Mouse (Mus musculus): ENCODE measurements around the gene Pcgf2. TPM values are rescaled to one million over a fixed set of nuclear protein-coding genes. Genes with fewer than 3 reads are reported as not detected.
A peak's percentile ranks its signal among the peaks of the same experiment; 100 is the strongest.

The Pcgf2 gene
- polyA plus RNA-seq, 1 experiment from 2014 or later, result 18.0 TPM

DNA sequence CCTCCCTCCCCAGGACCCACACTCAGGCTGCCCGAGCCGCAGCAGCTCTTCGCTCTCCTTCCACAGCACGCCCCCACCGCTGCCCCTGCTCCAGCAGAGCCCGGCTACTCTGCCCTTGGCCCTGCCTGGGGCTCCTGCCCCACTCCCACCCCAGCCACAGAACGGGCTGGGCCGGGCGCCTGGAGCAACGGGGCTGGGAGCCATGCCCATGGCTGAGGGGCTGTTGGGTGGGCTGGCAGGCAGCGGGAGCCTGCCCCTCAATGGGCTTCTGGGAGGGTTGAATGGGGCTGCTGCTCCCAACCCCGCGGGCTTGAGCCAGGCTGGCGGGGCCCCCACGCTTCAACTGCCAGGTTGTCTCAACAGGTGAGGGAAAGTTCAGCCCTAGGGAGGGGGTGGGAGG is 22.0 kb downstream of the Pcgf2 start:
- H3K4me1 ChIP-seq (ENCODE audit: control insufficient read depth, insufficient read depth, low read length), result no peaks in the 10 kb centered on the region
- H3K9me3 ChIP-seq (replicated peaks; ENCODE audit: control insufficient read depth, low read length), result no peaks in the 10 kb centered on the region
- H3K27ac ChIP-seq (replicated peaks; ENCODE audit: low read depth, low read length), result no peak overlapping the region
- DNase-seq (ENCODE audit: low spot score), result no peak
- H3K36me3 ChIP-seq (replicated peaks; ENCODE audit: control insufficient read depth, insufficient read depth, low read depth, low read length), result peaks cover 17% of the 10 kb centered on the region
- no peak overlapping the region for H3K9ac ChIP-seq (replicated peaks; ENCODE audit: low read length)
- H3K4me2 ChIP-seq (ENCODE audit: low read depth, low read length), result no peak overlapping the region
- no peak for ATAC-seq (replicated peaks; ENCODE audit: insufficient number of reproducible peaks, low FRiP score, low TSS enrichment, low read depth)
- H3K27me3 ChIP-seq (ENCODE audit: control insufficient read depth, insufficient read depth, low read length), result no peaks in the 10 kb centered on the region
- H3K4me3 ChIP-seq (ENCODE audit: low read depth, low read length), result no peak overlapping the region
- WGBS, result 72% methylated on average over 15 of the region's 15 CpGs

DNA sequence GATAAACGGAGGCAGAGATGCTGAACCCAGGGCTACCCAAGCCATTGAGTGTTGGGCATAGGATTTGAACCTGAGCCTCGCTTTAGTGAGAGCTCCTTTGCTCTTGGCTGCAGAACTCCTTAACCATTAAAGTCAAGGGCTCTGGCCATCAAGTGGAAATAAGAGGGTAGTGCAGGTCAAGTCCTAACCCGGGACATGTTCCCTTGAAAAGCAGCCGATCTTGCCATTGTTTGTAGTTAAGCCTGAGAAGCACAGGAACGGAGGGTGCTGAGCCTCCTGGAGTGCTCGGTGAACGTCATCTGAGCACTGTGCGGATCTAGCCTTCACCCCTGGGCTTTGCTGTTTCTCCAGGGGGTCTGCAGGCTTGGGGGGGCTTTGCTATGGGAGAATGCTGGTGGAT is 22.5 kb downstream of the Pcgf2 start:
- DNase-seq (ENCODE audit: low spot score) (no peak), ATAC-seq (replicated peaks; ENCODE audit: insufficient number of reproducible peaks, low FRiP score, low TSS enrichment, low read depth) (no peak)
- WGBS, result 47% methylated on average over 8 of the region's 8 CpGs
- Histone ChIP-seq H3K4me2 (ENCODE audit: low read depth, low read length) (no peak overlapping the region), H3K4me3 (ENCODE audit: low read depth, low read length) (no peak overlapping the region), H3K4me1 (ENCODE audit: control insufficient read depth, insufficient read depth, low read length) (no peaks in the 10 kb centered on the region), H3K9me3 (replicated peaks; ENCODE audit: control insufficient read depth, low read length) (no peaks in the 10 kb centered on the region), H3K9ac (replicated peaks; ENCODE audit: low read length) (no peak overlapping the region), H3K36me3 (replicated peaks; ENCODE audit: control insufficient read depth, insufficient read depth, low read depth, low read length) (peaks cover 20% of the 10 kb centered on the region), H3K27ac (replicated peaks; ENCODE audit: low read depth, low read length) (no peak overlapping the region), H3K27me3 (ENCODE audit: control insufficient read depth, insufficient read depth, low read length) (no peaks in the 10 kb centered on the region)

DNA sequence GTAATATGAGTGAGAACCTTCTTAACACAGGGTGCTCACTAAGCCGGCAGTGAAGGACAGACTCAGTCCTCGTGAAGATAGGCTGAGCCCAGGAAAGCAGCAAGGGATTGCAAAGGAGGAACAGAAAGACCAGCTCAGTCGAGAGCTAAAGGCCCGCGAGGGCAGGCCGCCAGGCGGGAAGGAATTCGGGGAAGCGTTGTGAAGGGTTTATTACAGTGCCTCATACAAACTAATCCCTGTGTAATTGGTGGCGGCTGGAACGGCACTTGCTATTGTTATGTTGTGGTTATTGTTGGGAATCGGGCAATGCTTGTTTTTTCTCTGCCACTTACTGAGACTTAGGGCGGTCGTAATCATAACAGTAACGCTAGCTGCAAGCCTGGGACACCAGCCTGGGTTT is 22.9 kb downstream of the Pcgf2 start:
- Histone ChIP-seq H3K36me3 (replicated peaks; ENCODE audit: control insufficient read depth, insufficient read depth, low read depth, low read length) (peaks cover 24% of the 10 kb centered on the region), H3K4me3 (ENCODE audit: low read depth, low read length) (no peak overlapping the region), H3K9me3 (replicated peaks; ENCODE audit: control insufficient read depth, low read length) (no peaks in the 10 kb centered on the region), H3K27me3 (ENCODE audit: control insufficient read depth, insufficient read depth, low read length) (no peaks in the 10 kb centered on the region), H3K4me2 (ENCODE audit: low read depth, low read length) (no peak overlapping the region), H3K4me1 (ENCODE audit: control insufficient read depth, insufficient read depth, low read length) (no peaks in the 10 kb centered on the region), H3K9ac (replicated peaks; ENCODE audit: low read length) (no peak overlapping the region), H3K27ac (replicated peaks; ENCODE audit: low read depth, low read length) (no peak overlapping the region)
- ATAC-seq (replicated peaks; ENCODE audit: insufficient number of reproducible peaks, low FRiP score, low TSS enrichment, low read depth), result no peak
- DNase-seq (ENCODE audit: low spot score), result no peak
- 65% methylated on average over 15 of the region's 15 CpGs for WGBS

DNA sequence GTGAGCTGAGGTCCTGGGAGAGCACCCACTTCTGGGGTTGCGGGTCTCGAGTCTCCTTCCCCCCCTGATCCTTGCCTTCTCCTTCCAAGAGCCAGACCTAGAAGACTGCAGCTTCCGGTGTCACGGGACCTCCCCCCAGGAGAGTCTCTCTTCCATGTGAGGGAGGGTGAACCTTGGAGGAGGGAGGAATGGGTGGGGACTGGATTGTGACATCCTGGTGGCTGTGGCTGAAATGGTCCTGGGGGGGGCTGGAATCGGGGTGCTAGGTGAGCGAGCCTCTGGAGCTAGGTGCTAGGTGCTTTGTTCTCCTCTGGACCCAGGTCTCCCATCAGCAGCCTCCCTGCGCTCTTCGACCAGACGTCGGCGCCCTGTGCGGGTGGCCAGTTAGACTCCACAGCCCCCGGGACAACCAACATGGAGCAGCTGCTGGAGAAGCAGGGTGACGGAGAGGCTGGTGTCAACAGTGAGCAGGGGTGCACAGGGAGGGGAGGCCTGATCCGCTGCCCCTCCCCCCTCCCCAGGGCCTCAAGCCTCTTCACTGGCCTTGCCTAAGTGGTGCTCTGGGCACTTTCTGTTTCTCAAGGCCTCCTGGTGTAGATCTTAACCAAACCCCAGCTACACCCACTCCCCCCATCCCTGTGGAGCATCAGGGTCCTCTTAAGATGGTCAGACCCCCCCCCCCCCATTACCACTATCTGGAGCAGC is 24.1 kb downstream of the Pcgf2 start:
- ATAC-seq (replicated peaks; ENCODE audit: insufficient number of reproducible peaks, low FRiP score, low TSS enrichment, low read depth), result no peak

DNA sequence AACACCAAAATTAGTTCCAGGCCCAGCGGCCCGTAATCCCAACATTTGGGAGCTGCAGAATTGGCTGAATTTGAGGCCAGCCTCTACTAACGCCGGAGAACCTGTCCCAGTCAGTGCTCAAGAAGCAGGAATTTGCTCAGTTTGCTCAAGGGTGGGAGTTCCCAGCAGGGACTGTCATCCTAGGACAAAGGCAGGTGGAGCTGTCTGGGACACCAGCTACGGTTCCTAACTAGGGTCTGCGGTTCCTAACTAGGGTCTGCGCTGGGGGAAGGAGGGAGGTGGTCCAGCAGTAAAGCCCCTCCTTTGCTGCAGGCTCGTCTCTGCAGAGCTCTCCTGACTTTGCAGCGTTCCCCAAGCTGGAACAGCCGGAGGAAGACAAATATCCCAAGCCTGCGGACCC is 27.1 kb downstream of the Pcgf2 start:
- no peaks in the 10 kb centered on the region; the same call in none of the 2 replicates for H3K4me1 ChIP-seq (ENCODE audit: control insufficient read depth, insufficient read depth, low read length)
- no peak overlapping the region for H3K4me2 ChIP-seq (ENCODE audit: low read depth, low read length)
- 82% methylated on average over 11 of the region's 11 CpGs for WGBS
- no peaks in the 10 kb centered on the region for H3K27me3 ChIP-seq (ENCODE audit: control insufficient read depth, insufficient read depth, low read length)
- peaks cover 28% of the 10 kb centered on the region for H3K36me3 ChIP-seq (replicated peaks; ENCODE audit: control insufficient read depth, insufficient read depth, low read depth, low read length)
- H3K4me3 ChIP-seq (ENCODE audit: low read depth, low read length), result no peak overlapping the region
- no peaks in the 10 kb centered on the region for H3K9me3 ChIP-seq (replicated peaks; ENCODE audit: control insufficient read depth, low read length)
- H3K27ac ChIP-seq (replicated peaks; ENCODE audit: low read depth, low read length), result no peak overlapping the region
- no peak overlapping the region for H3K9ac ChIP-seq (replicated peaks; ENCODE audit: low read length)
- DNase-seq (ENCODE audit: low spot score), result no peak
- ATAC-seq (replicated peaks; ENCODE audit: insufficient number of reproducible peaks, low FRiP score, low TSS enrichment, low read depth), result no peak

More for the DNA sequence above, 24.1 kb downstream of the Pcgf2 start:
- 85% methylated on average over 15 of the region's 15 CpGs for WGBS
- DNase-seq (ENCODE audit: low spot score), result no peak
- Histone ChIP-seq H3K4me1 (ENCODE audit: control insufficient read depth, insufficient read depth, low read length) (no peaks in the 10 kb centered on the region), H3K27me3 (ENCODE audit: control insufficient read depth, insufficient read depth, low read length) (no peaks in the 10 kb centered on the region), H3K36me3 (replicated peaks; ENCODE audit: control insufficient read depth, insufficient read depth, low read depth, low read length) (peaks cover 25% of the 10 kb centered on the region), H3K27ac (replicated peaks; ENCODE audit: low read depth, low read length) (no peak overlapping the region), H3K4me2 (ENCODE audit: low read depth, low read length) (no peak overlapping the region), H3K4me3 (ENCODE audit: low read depth, low read length) (no peak overlapping the region), H3K9me3 (replicated peaks; ENCODE audit: control insufficient read depth, low read length) (no peaks in the 10 kb centered on the region), H3K9ac (replicated peaks; ENCODE audit: low read length) (no peak overlapping the region)

DNA sequence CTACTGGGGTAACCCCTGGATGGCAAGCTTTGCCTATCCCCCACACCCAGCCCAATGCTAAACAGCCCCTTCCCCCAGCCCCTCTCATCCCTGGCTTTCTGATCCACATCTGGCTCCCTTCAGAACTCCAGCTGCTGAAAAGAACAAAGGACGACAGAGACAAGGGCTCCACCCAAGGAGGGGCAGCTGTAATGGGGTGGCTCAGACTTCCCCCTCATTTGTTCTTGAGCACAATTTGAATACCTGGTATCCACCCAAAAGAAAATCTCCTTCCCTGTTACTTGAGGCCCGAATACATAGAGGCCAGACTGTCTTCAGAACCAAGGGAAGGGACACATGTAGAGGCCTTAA is 29.1 kb downstream of the Pcgf2 start:
- no peak for ATAC-seq (replicated peaks; ENCODE audit: insufficient number of reproducible peaks, low FRiP score, low TSS enrichment, low read depth)
- Histone ChIP-seq H3K27ac (replicated peaks; ENCODE audit: low read depth, low read length) (no peak overlapping the region), H3K4me1 (ENCODE audit: control insufficient read depth, insufficient read depth, low read length) (no peaks in the 10 kb centered on the region; the same call in none of the 2 replicates), H3K9me3 (replicated peaks; ENCODE audit: control insufficient read depth, low read length) (no peaks in the 10 kb centered on the region), H3K4me3 (ENCODE audit: low read depth, low read length) (no peak overlapping the region), H3K36me3 (replicated peaks; ENCODE audit: control insufficient read depth, insufficient read depth, low read depth, low read length) (peaks cover 28% of the 10 kb centered on the region), H3K4me2 (ENCODE audit: low read depth, low read length) (no peak overlapping the region), H3K27me3 (ENCODE audit: control insufficient read depth, insufficient read depth, low read length) (no peaks in the 10 kb centered on the region), H3K9ac (replicated peaks; ENCODE audit: low read length) (no peak overlapping the region)
- DNase-seq (ENCODE audit: low spot score), result no peak
- WGBS, result 25% methylated on average over 2 of the region's 2 CpGs

DNA sequence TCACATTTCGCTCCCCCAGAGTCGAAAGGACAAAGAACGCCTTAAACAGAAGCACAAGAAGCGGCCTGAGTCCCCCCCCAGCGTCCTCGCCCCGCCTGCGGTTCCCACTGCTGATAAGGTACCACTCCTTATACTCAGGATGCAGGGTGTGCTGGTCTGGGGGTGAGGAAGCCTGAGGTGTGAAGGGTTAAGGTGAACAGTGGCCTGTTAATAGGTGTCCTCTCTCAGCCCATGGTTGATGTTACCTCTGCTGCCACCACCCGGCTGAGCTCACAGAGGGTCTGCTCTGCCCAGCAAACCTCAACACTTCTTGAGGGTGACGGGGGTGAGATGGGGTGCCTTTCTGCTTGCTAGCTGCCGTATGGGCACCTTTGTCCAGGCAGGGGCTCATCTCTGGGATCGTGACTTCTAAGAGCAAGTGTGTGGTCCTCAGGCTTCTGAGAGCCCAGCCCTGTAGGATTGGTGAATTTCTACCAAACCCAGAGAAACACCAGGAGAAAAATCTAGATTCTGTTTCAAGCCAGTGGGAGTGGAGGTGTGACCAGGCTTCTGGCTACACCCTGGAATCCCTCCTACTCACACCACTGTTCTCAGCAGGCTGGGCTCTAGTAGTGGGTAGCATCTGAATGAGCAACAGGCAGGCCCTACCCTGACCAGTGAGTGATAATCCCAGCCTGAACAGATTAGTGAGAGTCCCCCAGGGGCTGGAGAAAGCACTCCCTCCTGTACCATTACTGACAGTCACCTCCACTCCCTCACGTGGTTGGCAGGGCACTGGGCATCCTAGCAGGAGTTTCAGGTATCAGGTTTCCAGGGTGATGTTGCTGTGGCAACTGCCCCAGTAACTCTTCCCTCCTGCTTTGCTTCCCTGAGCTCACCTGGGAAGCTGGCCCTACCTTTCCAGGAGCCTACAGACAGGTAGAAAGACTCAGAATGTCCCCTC is 29.8 kb downstream of the Pcgf2 start:
- Histone ChIP-seq H3K9ac (replicated peaks; ENCODE audit: low read length) (no peak overlapping the region), H3K4me1 (ENCODE audit: control insufficient read depth, insufficient read depth, low read length) (no peaks in the 10 kb centered on the region; the same call in none of the 2 replicates), H3K27ac (replicated peaks; ENCODE audit: low read depth, low read length) (no peak overlapping the region), H3K27me3 (ENCODE audit: control insufficient read depth, insufficient read depth, low read length) (no peaks in the 10 kb centered on the region), H3K4me3 (ENCODE audit: low read depth, low read length) (peak overlapping the region; percentile 6; the same call in 1 of the 2 replicates), H3K36me3 (replicated peaks; ENCODE audit: control insufficient read depth, insufficient read depth, low read depth, low read length) (peaks cover 28% of the 10 kb centered on the region), H3K9me3 (replicated peaks; ENCODE audit: control insufficient read depth, low read length) (no peaks in the 10 kb centered on the region), H3K4me2 (ENCODE audit: low read depth, low read length) (no peak overlapping the region)
- WGBS, result 54% methylated on average over 13 of the region's 13 CpGs
- no peak for DNase-seq (ENCODE audit: low spot score)
- ATAC-seq (replicated peaks; ENCODE audit: insufficient number of reproducible peaks, low FRiP score, low TSS enrichment, low read depth), result no peak

DNA sequence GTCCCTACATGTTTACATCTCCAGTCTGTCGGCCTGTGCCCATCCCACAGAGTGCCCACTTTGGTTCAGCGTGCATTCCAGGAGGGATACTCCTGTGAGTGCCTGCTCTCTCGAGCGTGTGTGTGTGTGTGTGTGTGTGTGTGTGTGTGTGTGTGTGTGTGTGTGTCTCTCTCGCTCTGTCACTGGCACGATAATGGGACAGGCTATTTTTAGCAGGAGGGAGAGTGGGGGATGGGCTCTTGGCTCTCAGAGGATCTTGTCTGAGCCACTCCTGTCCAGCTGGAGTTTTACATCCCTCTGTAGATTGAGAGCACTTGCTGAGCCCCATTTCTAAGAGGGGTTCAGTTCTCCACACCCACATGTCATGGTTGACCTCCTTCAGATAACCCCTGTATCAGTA is 30.5 kb downstream of the Pcgf2 start:
- Histone ChIP-seq H3K36me3 (replicated peaks; ENCODE audit: control insufficient read depth, insufficient read depth, low read depth, low read length) (peaks cover 25% of the 10 kb centered on the region), H3K4me3 (ENCODE audit: low read depth, low read length) (peak overlapping the region; percentile 6; the same call in 1 of the 2 replicates), H3K4me2 (ENCODE audit: low read depth, low read length) (no peak overlapping the region), H3K9ac (replicated peaks; ENCODE audit: low read length) (no peak overlapping the region), H3K9me3 (replicated peaks; ENCODE audit: control insufficient read depth, low read length) (no peaks in the 10 kb centered on the region), H3K27me3 (ENCODE audit: control insufficient read depth, insufficient read depth, low read length) (no peaks in the 10 kb centered on the region), H3K27ac (replicated peaks; ENCODE audit: low read depth, low read length) (no peak overlapping the region), H3K4me1 (ENCODE audit: control insufficient read depth, insufficient read depth, low read length) (peaks cover 2% of the 10 kb centered on the region)
- no peak for ATAC-seq (replicated peaks; ENCODE audit: insufficient number of reproducible peaks, low FRiP score, low TSS enrichment, low read depth)
- DNase-seq (ENCODE audit: low spot score), result no peak
- 31% methylated on average over 6 of the region's 6 CpGs for whole genome bisulfite sequencing

Data from embryonic facial prominence, embryonic 11.5 days (tissue).